Mouse (Mus musculus): ENCODE measurements around the gene Nol12. TPM values are rescaled to one million over a fixed set of nuclear protein-coding genes. Genes with fewer than 3 reads are reported as not detected.
A peak's percentile ranks its signal among the peaks of the same experiment; 100 is the strongest.

Nol12 gene
- 10 to 100 TPM; 17.8 to 18.9 TPM for total RNA-seq (2021)

GRCm38 (mm10) chr15:78934784-78935320 lies at the start of gene Nol12:
TSS of gene Nol12 (plus strand) at chr15:78934933.
- intact Hi-C loops (cut with DNase I) = no loop called here
- peak; percentile 91 to 93 for DNase-seq

- DNase-seq = no peak
- intact Hi-C loops (cut with DNase I) = no loop called here
These were observed 45.3 kb upstream of the Nol12 start for GRCm38 (mm10) chr15:78889401-78889853.

- intact Hi-C loops (cut with DNase I) = no loop called here
- no peak for DNase-seq
These were observed 42.3 kb upstream of the Nol12 start for GRCm38 (mm10) chr15:78892440-78892839.

- no peak for DNase-seq
- intact Hi-C loops (cut with DNase I) = no loop called here
These were observed 40.0 kb upstream of the Nol12 start for GRCm38 (mm10) chr15:78894726-78895125.

- no peak for DNase-seq
- intact Hi-C loops (cut with DNase I) = no loop called here
These were observed 39.0 kb upstream of the Nol12 start for GRCm38 (mm10) chr15:78895741-78896140.

- no peak for DNase-seq
- intact Hi-C loops (cut with DNase I) = no loop called here
These were observed 38.6 kb upstream of the Nol12 start for GRCm38 (mm10) chr15:78896149-78896548.

GRCm38 (mm10) chr15:78897488-78897887 lies 37.2 kb upstream of the Nol12 start:
- no peak for DNase-seq
- intact Hi-C loops (cut with DNase I) = no loop called here

- no peak for DNase-seq
These were observed 36.2 kb upstream of the Nol12 start for GRCm38 (mm10) chr15:78898507-78899001.

GRCm38 (mm10) chr15:78899409-78899739 lies 35.4 kb upstream of the Nol12 start, which contains the start of gene Gm49510:
TSS of gene Gm49510 (plus strand) at chr15:78899667.
- intact Hi-C loops (cut with DNase I) = no loop called here
- DNase-seq = no peak

More at GRCm38 (mm10) chr15:78898507-78899001, 36.2 kb upstream of the Nol12 start:
- intact Hi-C loops (cut with DNase I) = no loop called here

GRCm38 (mm10) chr15:78899740-78900584 lies 34.8 kb upstream of the Nol12 start, which contains the start of gene Sh3bp1:
TSS of gene Sh3bp1 (plus strand) at chr15:78899768.
- DNase-seq = peak; percentile 73 to 75
- intact Hi-C loops (cut with DNase I) = loop anchor here (5.0 kb wide), 1 partner anchor 117 kb away; no protein-coding TSS in a partner anchor

- no peak for DNase-seq
- intact Hi-C loops (cut with DNase I) = loop anchor here (5.0 kb wide), 1 partner anchor 116 kb away; no protein-coding TSS in a partner anchor
These were observed 33.9 kb upstream of the Nol12 start for GRCm38 (mm10) chr15:78900585-78901421.

- no peak for DNase-seq
- intact Hi-C loops (cut with DNase I) = loop anchor here (5.0 kb wide), 1 partner anchor 116 kb away; no protein-coding TSS in a partner anchor
These were observed 33.3 kb upstream of the Nol12 start for GRCm38 (mm10) chr15:78901422-78901789.

GRCm38 (mm10) chr15:78903243-78903642 lies 31.5 kb upstream of the Nol12 start:
- DNase-seq = peak; percentile 88 to 93
- intact Hi-C loops (cut with DNase I) = loop anchor here (5.0 kb wide), 1 partner anchor 114 kb away; no protein-coding TSS in a partner anchor

- intact Hi-C loops (cut with DNase I) = no loop called here
- no peak for DNase-seq
These were observed 26.3 kb upstream of the Nol12 start for GRCm38 (mm10) chr15:78908399-78908798.

- intact Hi-C loops (cut with DNase I) = no loop called here
These were observed 25.8 kb upstream of the Nol12 start for GRCm38 (mm10) chr15:78908982-78909381.

GRCm38 (mm10) chr15:78912040-78912439 lies 22.7 kb upstream of the Nol12 start:
- intact Hi-C loops (cut with DNase I) = loop anchor here (2.0 to 10.0 kb wide), 3 partner anchors 160 to 289 kb away; partner anchors contain the start of genes 1700088E04Rik and Polr2f
- no peak for DNase-seq

More at GRCm38 (mm10) chr15:78908982-78909381, 25.8 kb upstream of the Nol12 start:
- DNase-seq = no peak

GRCm38 (mm10) chr15:78913632-78914090 lies 21.1 kb upstream of the Nol12 start, which contains the start of gene Pdxp:
TSS of gene Pdxp (plus strand) at chr15:78913919.
- peak; percentile 95 for DNase-seq
- intact Hi-C loops (cut with DNase I) = loop anchor here (2.0 to 10.0 kb wide), 3 partner anchors 159 to 291 kb away; partner anchors contain the start of genes 1700088E04Rik and Polr2f

- intact Hi-C loops (cut with DNase I) = loop anchor here (5.0 to 10.0 kb wide), 2 partner anchors 158 to 231 kb away; partner anchors contain the start of genes 1700088E04Rik and Polr2f
- DNase-seq = peak in 1 of 2 experiments; percentile 50
These were observed 20.5 kb upstream of the Nol12 start for GRCm38 (mm10) chr15:78914091-78914822.
